Mouse (Mus musculus) lung, adult 18-20 months (tissue): Measurements from ENCODE around the gene Fxr2.
"Not testable (repeated sequence)": the region's sequence is repeated elsewhere in the genome, so short reads cannot be mapped to it uniquely, and the experiment has no call there.

ENCODE experiments used
- DNase-seq, 2 experiments: peaks; one replicate each; pipeline ENCODE4 v3.0.0; 2022; ENCODE audit warnings: mixed read lengths in 2 of 2

Gene Fxr2

DNA sequence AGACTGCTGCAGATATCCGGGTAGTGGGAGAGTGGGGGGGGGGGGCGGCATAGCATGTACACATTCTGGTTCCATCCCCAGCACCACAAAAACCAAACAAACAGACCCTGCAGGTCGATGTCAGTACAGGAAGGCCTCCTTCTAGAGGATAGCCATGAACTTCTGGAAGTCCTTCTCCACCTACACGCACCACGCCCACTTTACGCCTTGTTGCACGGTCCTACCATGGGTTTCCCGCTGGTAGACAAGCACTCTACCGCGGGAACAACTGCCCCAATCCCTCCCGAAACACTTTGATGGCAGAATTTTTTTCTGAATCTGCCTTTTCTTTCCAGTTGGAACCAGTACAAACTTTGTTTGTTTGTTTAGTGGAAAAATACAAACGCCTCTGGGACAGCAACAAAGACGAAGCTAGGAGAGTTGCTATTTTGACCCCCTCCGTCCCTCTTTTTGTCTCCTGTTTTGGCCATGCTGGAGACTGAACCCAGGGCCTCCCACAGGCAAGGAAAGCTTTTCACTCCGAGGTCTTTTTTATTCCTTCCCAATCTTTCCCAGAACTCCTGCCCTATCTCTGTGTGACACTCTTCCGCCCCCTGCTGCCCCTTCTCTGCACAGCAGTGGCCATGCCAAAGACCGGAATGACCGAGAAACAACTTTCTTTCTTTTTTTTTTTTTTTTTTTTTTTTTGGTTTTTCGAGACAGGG lies 19.1 kb upstream of the Fxr2 start:
- DNase-seq, result peak; percentile 80 to 86

DNA sequence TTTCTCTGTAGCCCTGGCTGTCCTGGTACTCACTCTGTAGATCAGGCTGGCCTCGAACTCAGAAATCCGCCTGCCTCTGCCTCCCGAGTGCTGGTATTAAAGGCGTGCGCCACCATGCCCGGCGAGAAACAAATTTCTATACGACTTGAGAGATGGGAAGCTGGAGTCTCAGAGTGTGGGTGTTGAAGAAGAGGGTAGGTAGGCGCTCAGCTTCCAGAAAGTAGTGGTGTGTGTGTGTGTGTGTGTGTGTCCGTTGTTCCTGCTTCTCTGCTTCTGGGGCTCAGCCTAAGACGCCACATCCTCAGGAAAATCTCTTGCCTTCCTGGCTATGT lies 18.6 kb upstream of the Fxr2 start:
- not testable (repeated sequence) for DNase-seq

- no peak for DNase-seq
These were observed 16.0 kb upstream of the Fxr2 start for GRCm38 (mm10) chr11:69616781-69617180.

GRCm38 (mm10) chr11:69617805-69618204 lies 15.0 kb upstream of the Fxr2 start, which contains the start of gene Shbg:
TSS of gene Shbg (minus strand) at chr11:69617905.
- DNase-seq, result no peak

DNA sequence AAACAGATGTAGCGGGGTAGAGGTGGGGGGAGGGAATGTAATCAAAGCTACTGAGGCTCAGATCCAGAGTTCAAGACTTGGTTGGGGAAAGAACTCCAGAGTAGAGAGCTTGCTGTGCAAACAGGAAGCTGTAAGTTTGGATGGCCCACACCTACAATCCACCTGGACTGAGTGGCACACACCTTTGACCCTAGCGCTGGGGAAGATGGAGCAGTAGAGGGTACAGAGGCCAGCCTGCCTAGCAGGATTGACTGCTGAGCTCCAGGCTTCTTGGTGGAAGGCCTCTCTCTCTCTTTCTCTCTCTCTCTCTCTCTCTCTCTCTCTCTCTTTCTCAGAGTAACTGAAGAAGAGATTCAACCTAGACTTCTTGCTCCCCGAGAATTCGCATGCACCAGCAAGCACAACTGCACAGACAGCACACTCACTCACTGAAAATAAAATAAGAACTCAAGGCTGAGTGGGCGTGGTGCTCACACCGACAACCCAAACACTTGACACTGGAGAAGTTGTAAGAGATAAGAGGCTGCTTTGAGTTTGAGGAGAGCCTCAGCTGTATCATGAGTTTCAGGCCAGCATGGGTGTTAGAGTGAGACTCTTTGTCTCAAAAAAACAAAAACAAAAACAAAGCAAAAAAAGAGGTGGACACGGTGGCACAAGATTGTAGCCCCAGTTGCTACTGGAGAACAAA lies 12.3 kb upstream of the Fxr2 start:
- no peak for DNase-seq

DNA sequence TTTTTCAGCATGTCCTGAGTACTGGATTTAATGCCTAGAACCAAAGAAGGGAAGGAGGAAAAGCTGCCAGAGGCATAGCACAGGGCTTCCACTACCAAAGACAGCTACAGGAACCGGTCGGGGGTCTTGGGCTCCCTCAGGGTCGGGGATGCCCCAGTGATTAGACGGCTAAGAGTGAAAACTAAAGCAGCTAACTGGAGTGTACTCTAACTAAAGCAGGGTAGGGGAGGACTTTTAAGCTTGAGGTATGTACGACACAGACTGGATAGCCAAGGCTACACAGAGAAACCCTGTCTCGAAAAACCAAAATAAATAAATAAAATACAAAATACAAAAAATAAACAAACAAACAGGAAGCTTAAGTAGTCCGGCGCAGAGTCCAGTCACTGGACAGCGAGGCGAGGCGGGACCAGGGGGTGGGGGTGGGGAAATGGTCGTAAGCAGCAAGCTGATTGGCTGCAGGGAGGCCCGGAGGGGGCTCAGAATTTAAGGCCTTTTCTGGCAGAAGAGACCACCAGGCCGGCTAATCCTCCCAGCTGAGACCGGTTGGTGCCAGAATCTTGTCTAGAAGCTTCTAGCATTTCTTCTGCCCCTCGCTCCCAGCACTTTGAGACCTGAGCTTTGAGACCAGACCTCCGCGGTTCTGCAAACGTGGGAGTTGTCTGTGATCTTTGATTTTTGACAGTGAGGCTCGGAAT lies 11.1 kb upstream of the Fxr2 start, which contains the start of gene Sat2:
TSS of gene Sat2 (plus strand) at position 454 of the 698 bp plus-strand sequence.
- DNase-seq, result peak; percentile 28 to 29

- no peak for DNase-seq
These were observed 10.4 kb upstream of the Fxr2 start for GRCm38 (mm10) chr11:69622406-69622805.

- DNase-seq, result no peak
These were observed 9.8 kb upstream of the Fxr2 start for GRCm38 (mm10) chr11:69623006-69623405.

- not testable (repeated sequence) for DNase-seq
These were observed 8.5 kb upstream of the Fxr2 start for GRCm38 (mm10) chr11:69624339-69624738.

GRCm38 (mm10) chr11:69628286-69628685 lies 4.5 kb upstream of the Fxr2 start:
- DNase-seq, result peak; percentile 70 to 73

DNA sequence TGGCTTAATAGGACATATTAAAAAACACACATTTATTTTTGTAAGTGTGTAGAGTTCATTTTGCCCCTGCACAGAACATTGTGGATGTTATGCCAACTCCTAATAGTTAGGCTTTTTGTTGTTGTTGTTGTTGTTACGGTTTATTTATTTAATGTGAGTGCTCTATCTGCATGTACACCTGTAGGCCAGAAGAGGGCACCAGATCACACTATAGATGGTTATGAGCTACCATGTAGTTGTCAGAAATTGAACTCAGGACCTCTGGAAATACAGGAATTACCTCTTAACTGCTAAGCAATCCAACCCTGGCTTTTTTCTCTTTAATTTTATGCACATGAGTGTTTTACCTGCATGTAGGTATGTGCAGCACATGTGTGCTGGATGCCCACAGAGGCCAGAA lies 3.0 kb upstream of the Fxr2 start:
- DNase-seq, result no peak

GRCm38 (mm10) chr11:69633128-69633866 lies 507 bp downstream of the Fxr2 start:
- peak; percentile 67 to 74 for DNase-seq

- DNase-seq, result no peak
These were observed 2.7 kb downstream of the Fxr2 start for GRCm38 (mm10) chr11:69635471-69635870.

DNA sequence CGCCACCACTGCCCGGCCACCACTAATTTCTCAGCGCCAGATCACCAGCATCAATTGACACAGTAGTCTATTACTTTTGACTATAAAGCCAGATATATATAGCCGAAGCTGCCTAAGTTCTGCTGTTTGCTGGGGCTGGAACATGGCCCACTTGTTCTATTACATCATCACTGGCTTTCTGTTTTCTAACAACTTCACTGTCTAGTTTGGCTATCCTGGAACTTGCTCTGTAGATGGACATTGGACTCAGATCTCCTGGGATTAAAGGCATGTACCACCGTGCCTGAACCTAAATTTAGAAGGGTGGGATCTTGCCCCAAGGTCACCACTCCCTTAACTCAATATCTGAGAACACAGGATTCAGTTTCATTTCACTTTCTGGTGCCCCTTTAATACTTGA lies 13.1 kb downstream of the Fxr2 start:
- DNase-seq, result no peak

DNA sequence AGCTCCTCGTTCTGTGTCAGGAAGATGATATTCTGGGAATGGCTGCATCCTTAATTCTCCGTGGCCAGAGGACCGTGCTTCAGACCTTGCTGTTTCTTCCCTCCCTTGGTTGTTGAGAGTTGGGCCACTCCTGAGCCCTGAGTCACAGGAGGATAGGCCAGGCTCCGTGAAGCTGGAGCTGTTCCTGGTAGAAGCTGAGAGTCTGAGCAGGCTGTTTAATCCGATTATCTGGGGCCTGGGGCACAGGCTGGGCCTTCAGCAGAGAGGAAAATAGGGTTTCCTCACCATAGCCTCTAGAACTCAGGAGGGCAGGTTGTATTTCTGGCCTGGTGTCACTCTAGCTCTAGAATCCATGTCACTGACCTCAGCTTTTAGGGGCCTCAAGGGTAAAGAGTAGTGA lies 20.6 kb downstream of the Fxr2 start:
- DNase-seq, result no peak

DNA sequence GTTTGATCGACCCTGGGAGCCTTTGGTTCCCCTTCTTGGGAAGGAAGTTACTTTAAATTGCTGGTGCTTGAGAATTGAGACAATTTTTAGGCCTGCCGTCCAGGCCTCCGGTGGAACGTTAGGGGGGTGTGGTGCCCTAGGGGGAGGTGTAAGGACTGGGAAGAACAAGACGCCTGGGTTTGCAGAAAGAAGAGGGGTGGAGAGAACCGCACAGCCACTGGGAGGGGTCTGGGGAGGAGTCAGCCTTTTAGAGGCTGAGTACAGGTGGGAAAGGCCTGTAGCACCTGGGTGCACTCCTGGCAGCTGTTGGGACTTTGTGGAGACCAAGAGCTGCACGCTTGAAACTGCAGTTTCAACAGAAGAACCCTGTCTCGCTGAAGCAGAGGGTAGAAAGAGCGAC lies 22.0 kb downstream of the Fxr2 start:
- DNase-seq, result peak; percentile 26 to 52

GRCm38 (mm10) chr11:69655264-69656064 lies 22.7 kb downstream of the Fxr2 start, which contains the start of gene Sox15:
TSS of gene Sox15 (plus strand) at chr11:69655314.
- peak; percentile 49 to 60 for DNase-seq

DNA sequence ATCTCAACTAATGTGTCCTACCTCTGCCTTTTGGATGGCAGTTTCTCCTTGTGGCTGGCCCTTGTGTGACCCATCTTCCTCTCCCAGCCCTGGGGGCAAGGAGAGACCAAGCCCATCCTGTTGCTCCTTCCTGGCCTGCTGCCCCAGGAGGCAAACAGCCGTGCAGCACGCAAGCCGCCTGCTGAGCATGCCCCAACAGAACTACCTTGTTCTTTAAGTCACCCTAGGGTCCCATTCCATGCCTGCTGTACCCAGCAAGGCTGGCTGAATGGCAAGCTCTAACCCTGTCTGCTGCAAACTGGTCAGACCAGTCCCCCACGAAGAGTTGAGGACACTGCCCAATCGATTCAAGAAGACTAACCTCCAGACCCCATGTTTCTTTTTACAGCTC lies 23.3 kb downstream of the Fxr2 start:
- DNase-seq, result no peak

GRCm38 (mm10) chr11:69656617-69657461 lies 24.0 kb downstream of the Fxr2 start:
- peak in 1 of 2 experiments; percentile 39 for DNase-seq

DNA sequence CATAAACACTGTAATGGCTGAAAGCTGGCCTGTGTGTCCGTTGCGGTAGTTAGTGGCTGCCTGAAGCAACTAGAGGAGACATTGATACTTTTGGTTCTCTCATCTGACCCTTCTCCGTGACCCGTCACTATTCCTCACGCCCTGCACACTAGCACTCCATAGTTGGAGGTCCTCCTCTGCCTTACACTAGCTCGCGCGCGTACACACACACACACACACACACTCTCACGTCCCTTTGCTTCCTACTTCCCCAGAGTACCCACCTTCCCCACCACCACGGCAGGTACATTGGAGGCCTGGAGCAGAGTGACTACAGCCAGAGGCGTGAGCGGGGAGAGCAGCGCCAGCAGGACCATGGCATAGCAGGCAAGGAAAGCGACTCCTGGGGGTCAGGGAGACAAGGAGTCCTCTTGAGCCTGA lies 24.7 kb downstream of the Fxr2 start:
- no peak for DNase-seq

DNA sequence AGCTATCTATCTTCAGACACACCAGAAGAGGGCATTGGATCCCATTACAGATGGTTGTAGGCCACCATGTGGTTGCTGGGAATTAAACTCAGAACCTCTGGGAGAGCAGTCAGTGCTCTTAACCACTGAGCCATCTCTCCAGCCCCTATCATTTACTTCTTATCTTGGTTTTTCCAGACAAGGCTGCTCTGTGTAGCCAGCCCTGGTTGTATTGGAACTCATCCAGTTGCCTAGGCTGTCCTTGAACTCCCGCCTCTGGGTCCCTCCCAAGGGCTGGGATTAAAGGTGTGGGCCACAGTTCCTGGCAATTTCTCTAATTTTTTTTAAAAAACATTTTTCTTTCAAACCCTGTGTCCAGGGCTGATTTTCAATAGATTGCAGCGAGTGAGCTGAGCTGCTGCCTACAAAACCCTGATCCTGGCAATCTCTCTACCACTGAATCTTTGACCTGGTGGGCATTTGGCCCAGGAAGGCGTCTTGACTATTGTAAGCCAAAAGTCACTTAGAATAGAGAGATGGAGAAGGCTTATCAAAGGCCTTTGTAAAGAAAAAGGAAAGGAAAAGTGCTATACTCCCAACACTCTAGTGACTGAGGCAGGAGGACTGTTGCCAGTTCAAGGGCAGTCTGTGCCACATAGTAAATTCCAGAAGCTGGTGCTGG lies 28.6 kb downstream of the Fxr2 start:
- DNase-seq, result no peak
